22 mouse cellular contexts compared by ENCODE assay signal in genomic region chr9:69087325-69087724, GRCm38 (mm10).
A peak's percentile ranks its signal among the peaks of the same experiment; 100 is the strongest.
DNase-seq lines count a peak whose midpoint lies in the region; ATAC-seq and TF ChIP-seq lines count a peak whose summit lies in the region.
"Had no signal": no experiment of that assay in that cellular context is flagged by ENCODE, and none has a peak within 500 bp of the region (broad histone marks: within the 10 kb centered on the region; RNA-seq: fewer than 3 reads in every experiment).

No protein-coding gene starts in this region.

- H3K27ac ChIP-seq in liver, embryonic 13.5 days: peak overlapping the region; percentile 81
- no peak overlapping the region for H3K27ac ChIP-seq in liver, postnatal 0 days (ENCODE audit: low read depth)
- H3K27ac ChIP-seq: embryonic facial prominence, embryonic 10.5 days; forebrain, embryonic 15.5 days; heart, embryonic 15.5 days; hindbrain, embryonic 10.5 days had no signal

- peak; percentile 54; the same call in 1 of the 2 replicates for TF ChIP-seq EP300 in liver, postnatal 0 days (IDR thresholded peaks at IDR 0.05; ENCODE audit: low read depth)

- H3K4me1 ChIP-seq in liver, embryonic 13.5 days (replicated peaks): peaks cover 46% of the 10 kb centered on the region
- H3K4me1 ChIP-seq in liver, postnatal 0 days (ENCODE audit: insufficient read depth): peaks cover 6% of the 10 kb centered on the region; the same call in 1 of the 2 replicates

- no peaks in the 10 kb centered on the region for H3K9me3 ChIP-seq in liver, embryonic 13.5 days (replicated peaks)
- no peaks in the 10 kb centered on the region for H3K9me3 ChIP-seq in liver, postnatal 0 days (ENCODE audit: low read length)
- H3K9me3 ChIP-seq: embryonic facial prominence, embryonic 10.5 days; forebrain, embryonic 15.5 days; heart, embryonic 15.5 days; hindbrain, embryonic 10.5 days had no signal

- no peaks in the 10 kb centered on the region for H3K27me3 ChIP-seq in liver, embryonic 13.5 days
- no peaks in the 10 kb centered on the region for H3K27me3 ChIP-seq in liver, postnatal 0 days (ENCODE audit: insufficient read depth, low read length)
- H3K27me3 ChIP-seq: forebrain, embryonic 15.5 days; heart, embryonic 15.5 days had no signal

- TF ChIP-seq CTCF in liver, postnatal 0 days (IDR thresholded peaks at IDR 0.05; ENCODE audit: low read depth): no peak

- H3K36me3 ChIP-seq in liver, embryonic 13.5 days: no peaks in the 10 kb centered on the region
- H3K36me3 ChIP-seq in liver, postnatal 0 days (replicated peaks; ENCODE audit: insufficient read depth, low read length): no peaks in the 10 kb centered on the region
- H3K36me3 ChIP-seq: embryonic facial prominence, embryonic 10.5 days; forebrain, embryonic 15.5 days; heart, embryonic 15.5 days; hindbrain, embryonic 10.5 days had no signal

- DNase-seq in liver, embryonic 13.5 days: no peak
- no peak for DNase-seq in liver, postnatal 0 days
- no peak for DNase-seq in cerebellum, adult 8-10 months
- DNase-seq in spleen, adult 12 weeks (ENCODE audit: low spot score): no peak
- DNase-seq in spleen, postnatal 10 days (ENCODE audit: low spot score in 2 of 2): no peak
- no peak for DNase-seq in left cerebral cortex, adult 9 months (ENCODE audit: low spot score in 2 of 2)
- DNase-seq: adrenal gland, adult 2 months; adrenal gland, postnatal 25 days; cerebellum, adult 9-10 months; cerebellum, postnatal 36 days; gastrocnemius, postnatal 36 days; heart, adult 18-20 months; heart, postnatal 14 days had no signal

- 32% methylated on average over 1 of the region's 1 CpGs for WGBS in liver, embryonic 13.5 days (ENCODE audit: insufficient replicate concordance)
- 54% methylated on average over 1 of the region's 1 CpGs for WGBS in liver, postnatal 0 days (ENCODE audit: insufficient replicate concordance)

- peak; percentile 80 for ATAC-seq in erythroblast, adult 5-6 weeks (replicated peaks; ENCODE audit: low FRiP score, poor library complexity, severe bottlenecking)
- ATAC-seq in hematopoietic stem cell, adult 5-6 weeks (replicated peaks in 1 of 2; ENCODE audit: insufficient read depth in 1 of 2, low FRiP score in 2 of 2, low TSS enrichment in 1 of 2, low read depth in 1 of 2, poor library complexity in 2 of 2, severe bottlenecking in 2 of 2): peak; percentile 38 to 44; a peak in 2 of 4 replicates
- ATAC-seq in liver, embryonic 13.5 days (ENCODE audit: low read depth): peak; percentile 99
- ATAC-seq in liver, postnatal 0 days: peak; percentile 84
- ATAC-seq: forebrain, embryonic 15.5 days; hindbrain, embryonic 16.5 days had no signal

- 0 out of 2 replicates have a peak overlapping the region, but pooled peaks have one; percentile 15 for H3K9ac ChIP-seq in liver, embryonic 13.5 days
- H3K9ac ChIP-seq in liver, postnatal 0 days (replicated peaks): no peak overlapping the region
- H3K9ac ChIP-seq: forebrain, embryonic 15.5 days; heart, embryonic 15.5 days had no signal

- peak overlapping the region; percentile 46 for H3K4me2 ChIP-seq in liver, embryonic 13.5 days
- no peak overlapping the region for H3K4me2 ChIP-seq in liver, postnatal 0 days (ENCODE audit: low read depth, low read length)
- H3K4me2 ChIP-seq: forebrain, embryonic 15.5 days; heart, embryonic 11.5 days; heart, embryonic 15.5 days had no signal

- no peak overlapping the region for H3K4me3 ChIP-seq in liver, embryonic 13.5 days (replicated peaks)
- H3K4me3 ChIP-seq in liver, postnatal 0 days (ENCODE audit: low read depth, low read length): no peak overlapping the region
- H3K4me3 ChIP-seq: embryonic facial prominence, embryonic 10.5 days; erythroblast, embryonic 14.5 days; forebrain, embryonic 15.5 days; heart, embryonic 15.5 days; hindbrain, embryonic 10.5 days had no signal

Comparison
In these comparisons a context has a peak if more than half of its experiments do, and no peak if none do; other contexts are left out.
1. ATAC-seq: peak in every context shown above with its lines; median percentile 99 in liver, embryonic 13.5 days; 84 in liver, postnatal 0 days; 80 in erythroblast, adult 5-6 weeks; 41 in hematopoietic stem cell, adult 5-6 weeks.